Mouse (Mus musculus) left cerebral cortex, adult 11 months (tissue): ENCODE measurements around the gene Clcn5.

Experiments used
- DNase-seq: peaks from one replicate; pipeline ENCODE4 v3.0.0; 2022; ENCODE audit warnings: low spot score

Gene Clcn5

GRCm38 (mm10) chrX:7190816-7191215 lies 128.3 kb downstream of the Clcn5 start:
- DNase-seq: no peak

GRCm38 (mm10) chrX:7188311-7188807 lies 130.8 kb downstream of the Clcn5 start:
- DNase-seq: peak; percentile 8

DNA sequence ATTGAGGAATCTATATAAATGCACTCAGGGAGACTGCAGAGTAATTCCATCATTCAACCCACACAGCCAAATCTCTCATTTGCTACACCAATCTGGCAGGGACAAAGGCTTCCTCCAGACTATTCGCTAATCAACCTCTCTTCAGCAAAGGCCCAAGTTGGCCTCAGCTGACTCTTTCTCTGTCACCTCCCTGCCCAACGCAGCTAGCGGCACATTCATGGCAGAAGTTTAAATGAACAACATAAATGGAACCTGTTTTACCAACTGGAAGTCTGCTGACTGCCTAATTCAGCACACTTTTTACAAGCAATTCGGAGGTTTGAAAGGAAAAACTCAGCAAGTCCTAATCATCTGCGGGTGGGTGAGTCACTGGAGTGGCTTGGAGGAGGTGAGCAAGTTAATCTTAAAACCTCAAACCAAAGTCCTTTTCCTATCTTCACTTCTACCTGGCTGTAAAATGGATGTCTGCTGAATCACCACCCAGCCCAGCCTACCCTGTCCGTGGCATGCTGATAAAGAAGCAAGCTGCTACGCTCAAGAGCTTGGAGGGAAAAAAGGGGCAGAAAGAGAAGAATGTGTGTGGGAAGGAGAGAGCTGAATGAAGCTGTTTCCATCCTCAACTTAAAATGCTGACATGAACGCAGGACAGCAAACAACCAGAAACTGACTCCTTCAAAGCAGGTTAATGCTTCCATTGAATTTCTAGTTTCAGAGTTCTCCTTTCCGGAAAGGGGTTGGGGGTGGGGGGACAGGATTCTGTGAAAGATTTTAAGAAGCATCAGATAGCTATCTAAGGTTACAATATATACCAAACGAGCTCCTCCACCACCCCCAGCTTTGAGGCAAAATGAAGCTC lies 131.5 kb downstream of the Clcn5 start:
- no peak for DNase-seq

GRCm38 (mm10) chrX:7170156-7170555 lies 149.0 kb downstream of the Clcn5 start:
- no peak for DNase-seq

- DNase-seq: no peak
Observed at GRCm38 (mm10) chrX:7168799-7169198, 150.4 kb downstream of the Clcn5 start.

- no peak for DNase-seq
Observed at GRCm38 (mm10) chrX:7157976-7158375, 161.2 kb downstream of the Clcn5 start.

DNA sequence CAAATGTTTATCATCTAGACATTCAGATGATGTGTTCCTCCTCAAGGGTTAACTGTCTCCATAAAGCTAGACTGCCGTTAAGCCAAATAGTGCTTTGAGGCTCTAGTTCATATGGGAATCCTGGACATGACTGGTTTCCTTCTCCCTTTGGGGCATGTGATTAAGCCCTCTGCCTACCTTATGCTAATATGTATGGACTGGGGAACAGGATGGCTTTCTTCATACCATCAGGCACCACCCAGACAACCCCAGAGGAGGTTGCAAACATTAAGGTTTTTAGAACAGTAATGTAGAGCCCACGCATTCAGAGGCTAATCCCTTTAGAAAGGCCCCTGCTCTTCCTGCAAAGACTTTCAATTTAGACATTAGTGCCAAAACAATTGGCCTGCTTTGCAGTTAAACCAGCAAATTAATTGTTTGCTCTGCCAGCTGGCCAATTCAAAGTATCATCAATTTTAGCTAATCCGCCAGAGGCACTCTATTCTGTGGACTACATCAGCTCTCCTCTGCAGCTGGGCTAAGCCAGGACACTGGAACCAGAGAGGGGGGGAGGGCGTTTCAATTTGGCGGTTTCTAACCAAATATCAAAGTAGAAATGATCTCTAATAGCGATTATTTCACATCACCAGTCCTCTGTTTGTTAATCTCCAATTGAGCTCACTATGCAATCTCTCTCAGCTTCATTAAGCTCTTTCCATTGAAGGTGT lies 163.0 kb downstream of the Clcn5 start:
- no peak for DNase-seq

DNA sequence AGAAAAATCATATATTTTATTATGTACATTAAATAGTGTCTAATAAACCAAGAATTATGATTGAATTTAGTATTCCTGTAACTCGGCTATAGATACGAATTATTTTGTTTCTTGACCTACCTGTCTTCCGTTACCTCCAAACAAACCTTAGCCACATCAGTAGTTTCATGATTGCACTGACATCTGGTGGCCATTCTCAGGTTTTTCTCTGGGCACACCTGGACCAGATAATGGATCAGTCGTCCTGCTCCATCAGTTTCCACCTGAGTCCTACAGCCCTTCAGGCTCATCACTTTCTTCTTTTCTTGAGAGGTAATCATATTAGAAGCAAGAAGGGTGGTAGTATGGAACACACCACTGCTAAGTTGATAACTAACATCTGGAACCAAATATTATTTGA lies 169.0 kb downstream of the Clcn5 start:
- DNase-seq: no peak

- no peak for DNase-seq
Observed at GRCm38 (mm10) chrX:7146156-7146555, 173.0 kb downstream of the Clcn5 start.

GRCm38 (mm10) chrX:7121618-7122280 lies 197.4 kb downstream of the Clcn5 start:
- DNase-seq: no peak

DNA sequence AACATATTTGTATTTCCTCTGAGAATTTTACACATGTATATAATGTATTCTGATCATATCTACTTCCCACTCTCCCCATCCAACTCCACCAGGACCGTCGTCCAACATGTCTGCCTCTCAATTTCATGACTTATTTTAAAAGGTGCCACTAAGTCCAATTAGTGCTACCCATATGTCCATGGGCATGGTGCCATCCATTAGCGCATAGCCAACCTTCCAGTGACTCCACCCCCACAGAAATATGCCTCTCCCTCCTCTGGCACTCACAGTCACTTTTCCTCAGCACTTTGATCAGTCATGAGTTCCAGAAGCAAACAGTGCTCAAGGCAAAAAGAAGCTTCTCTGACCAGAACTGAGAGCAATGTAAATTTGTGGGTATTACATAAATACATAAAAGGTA lies 204.3 kb downstream of the Clcn5 start:
- no peak for DNase-seq
